Mouse (Mus musculus): ENCODE data around the gene Rnf24.

Rnf24 gene

GRCm38 (mm10) chr2:131262213-131262672 lies 90.4 kb downstream of the Rnf24 start, which contains the start of gene Pank2:
Pank2 (plus strand) TSS chr2:131262495.
- DNase-seq = peak; percentile 100

GRCm38 (mm10) chr2:131261481-131262212 lies 91.0 kb downstream of the Rnf24 start:
- no peak for DNase-seq

- peak; percentile 78 for DNase-seq
Measured at GRCm38 (mm10) chr2:131260544-131261307, 92.0 kb downstream of the Rnf24 start.

GRCm38 (mm10) chr2:131258693-131259092 lies 94.0 kb downstream of the Rnf24 start:
- DNase-seq = peak; percentile 46

- DNase-seq = peak; percentile 79
Measured at GRCm38 (mm10) chr2:131255738-131256137, 97.0 kb downstream of the Rnf24 start.

- DNase-seq = no peak
Measured at GRCm38 (mm10) chr2:131254329-131254713, 98.4 kb downstream of the Rnf24 start.

- DNase-seq = peak; percentile 96
Measured at GRCm38 (mm10) chr2:131253681-131254328, 98.9 kb downstream of the Rnf24 start.
